Comparison of ENCODE assay signal across 23 mouse cellular contexts in the genomic region with DNA sequence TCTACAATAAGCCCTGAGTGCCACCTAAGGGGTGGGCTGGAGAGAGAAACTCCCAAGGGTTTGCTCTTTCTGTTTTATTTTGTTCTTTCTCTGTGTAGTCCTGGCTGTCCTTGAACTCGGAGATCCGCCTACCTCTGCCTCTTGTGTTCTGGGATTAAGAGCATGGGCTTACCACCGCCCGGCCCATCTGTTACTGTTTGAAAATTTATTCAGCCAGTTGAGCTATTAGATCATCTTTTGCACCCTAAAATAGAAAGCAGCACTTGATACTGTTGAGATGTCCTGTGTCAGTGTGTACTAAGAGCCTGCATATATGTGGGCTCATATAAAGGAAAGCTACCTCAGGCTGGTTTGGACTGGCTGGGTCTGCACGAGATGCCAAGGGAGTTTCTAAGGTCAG.
"Had no signal": no experiment of that assay in that cellular context is flagged by ENCODE, and none has a peak within 500 bp of the region (broad histone marks: within the 10 kb centered on the region; RNA-seq: fewer than 3 reads in every experiment).

No protein-coding gene starts in this region.

- H3K36me3 ChIP-seq: liver, embryonic 15.5 days; lung, embryonic 15.5 days had no signal

- H3K9me3 ChIP-seq: limb, embryonic 12.5 days; limb, embryonic 15.5 days; liver, embryonic 15.5 days; lung, embryonic 15.5 days; megakaryocyte, embryonic 14.5 days; midbrain, embryonic 10.5 days; midbrain, embryonic 13.5 days; neural tube, embryonic 13.5 days had no signal

- H3K9ac ChIP-seq: limb, embryonic 12.5 days; limb, embryonic 15.5 days; liver, embryonic 15.5 days; lung, embryonic 15.5 days; midbrain, embryonic 13.5 days; neural tube, embryonic 13.5 days had no signal

- H3K4me1 ChIP-seq: limb, embryonic 15.5 days; liver, embryonic 15.5 days; lung, embryonic 15.5 days had no signal

- ATAC-seq: midbrain, embryonic 13.5 days; midbrain, embryonic 16.5 days had no signal

- DNase-seq: kidney, adult 18-20 months; kidney, adult 9 months; kidney, postnatal 14 days; kidney, postnatal 4 days; left cerebral cortex, postnatal 4 days; lung, adult 18-20 months; lung, postnatal 10 days; lung, postnatal 36 days; thymus, adult 2 months; thymus, postnatal 14 days; thymus, postnatal 4 days had no signal

- H3K27me3 ChIP-seq: limb, embryonic 12.5 days; limb, embryonic 15.5 days; liver, embryonic 15.5 days; megakaryocyte, embryonic 14.5 days; midbrain, embryonic 13.5 days; neural tube, embryonic 13.5 days had no signal

- H3K27ac ChIP-seq: limb, embryonic 12.5 days; limb, embryonic 15.5 days; liver, embryonic 15.5 days; lung, embryonic 15.5 days; midbrain, embryonic 10.5 days; midbrain, embryonic 13.5 days; neural tube, embryonic 13.5 days; stomach, postnatal 0 days had no signal

- H3K4me2 ChIP-seq: limb, embryonic 12.5 days; limb, embryonic 15.5 days; liver, embryonic 11.5 days; liver, embryonic 15.5 days; lung, embryonic 15.5 days; midbrain, embryonic 13.5 days; neural tube, embryonic 13.5 days had no signal

- H3K4me3 ChIP-seq: limb, embryonic 12.5 days; limb, embryonic 15.5 days; liver, embryonic 15.5 days; lung, embryonic 15.5 days; megakaryocyte, embryonic 14.5 days; midbrain, embryonic 10.5 days; midbrain, embryonic 13.5 days; myocyte; neural tube, embryonic 13.5 days had no signal
